Mouse (Mus musculus) megakaryocyte, embryonic 14.5 days (primary cell): ENCODE measurements around the gene Mark1.

Source experiments
- FLI1 ChIP-seq: IDR thresholded peaks from 2 replicates; pipeline ENCODE4 v1.6.1; 2012; ENCODE audit warnings: low read length, inconsistent platforms, mixed read lengths
- GATA1 ChIP-seq: IDR thresholded peaks from 3 replicates; pipeline ENCODE4 v1.6.1; 2012; ENCODE audit warnings: mixed read lengths, low read length, inconsistent platforms, borderline replicate concordance

DNA sequence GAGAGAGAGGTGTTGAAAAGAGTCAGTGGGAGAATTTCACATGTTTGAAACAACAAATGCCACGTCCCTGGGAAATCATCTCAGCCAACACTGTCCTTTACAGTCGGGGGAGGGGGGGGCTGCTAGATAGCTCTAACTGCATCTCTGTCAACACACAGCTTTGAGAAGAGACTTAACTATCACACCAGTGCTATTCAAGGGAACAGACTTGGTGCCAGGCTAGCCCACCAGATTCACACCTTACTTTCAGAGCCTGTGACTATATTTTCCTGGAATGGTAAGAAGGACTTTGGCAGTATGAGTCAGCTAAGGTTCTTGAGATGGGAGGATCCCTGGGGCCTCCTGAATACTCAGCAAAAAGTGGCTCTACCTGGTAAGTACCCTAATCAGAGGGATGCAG, 122.1 kb downstream of the Mark1 start:
- no peak for TF ChIP-seq GATA1
- no peak for TF ChIP-seq FLI1
